Mouse (Mus musculus): ENCODE measurements at regions not wholly inside any gene's neighbourhood (a gene's known extent, or its start where the extent isn't known, plus 50 kb on each side); places are given as distances from the start of the nearest gene placed in this dataset.

GRCm38 (mm10) chr10:98786089-98786488 is 128.1 kb upstream of the Atp2b1 start:
- no peak for TF ChIP-seq CTCF (IDR thresholded peaks at IDR 0.05; ENCODE audit: low read depth, low read length)
- TF ChIP-seq GATA1 (IDR thresholded peaks at IDR 0.05; ENCODE audit: borderline replicate concordance, low read length), result no peak
